Mouse (Mus musculus) embryonic facial prominence, embryonic 15.5 days (tissue): ENCODE measurements at regions not wholly inside any gene's neighbourhood (a gene's known extent, or its start where the extent isn't known, plus 50 kb on each side); places are given as distances from the start of the nearest gene placed in this dataset.

Experiments used
- ATAC-seq: fragments of 200-750 bp; cut with Nextera tagmentation; 2 replicates; pipeline ENCODE4 v1.8.0; 2017; ENCODE audit warnings: low read depth, moderate TSS enrichment; ENCODE audit not compliant: insufficient number of reproducible peaks, low FRiP score, low TSS enrichment
- H3K27ac ChIP-seq: fragments of 300-500 bp; sonication (generic); replicated peaks from 2 replicates; pipeline ENCODE4 v1.5.1; 2015; ENCODE audit warnings: mild to moderate bottlenecking, inconsistent platforms
- H3K27me3 ChIP-seq: fragments of 300-500 bp; sonication (generic); 2 replicates; pipeline ENCODE4 v1.6.1; 2015; ENCODE audit warnings: inconsistent platforms
- H3K36me3 ChIP-seq: fragments of 300-500 bp; sonication (generic); 2 replicates; pipeline ENCODE4 v1.6.1; 2015; ENCODE audit warnings: mild to moderate bottlenecking, inconsistent platforms
- H3K4me1 ChIP-seq: fragments of 300-500 bp; sonication (generic); 2 replicates; pipeline ENCODE4 v1.6.1; 2015; ENCODE audit warnings: inconsistent platforms
- H3K4me2 ChIP-seq: fragments of 300-500 bp; sonication (generic); replicated peaks from 2 replicates; pipeline ENCODE4 v1.6.1; 2015; ENCODE audit warnings: mild to moderate bottlenecking, inconsistent platforms
- H3K4me3 ChIP-seq: fragments of 300-500 bp; sonication (generic); replicated peaks from 2 replicates; pipeline ENCODE4 v1.5.1; 2015; ENCODE audit warnings: mild to moderate bottlenecking, inconsistent platforms
- H3K9ac ChIP-seq: fragments of 300-500 bp; sonication (generic); 2 replicates; pipeline ENCODE4 v1.6.1; 2015; ENCODE audit warnings: inconsistent platforms
- H3K9me3 ChIP-seq: fragments of 300-500 bp; sonication (generic); replicated peaks from 2 replicates; pipeline ENCODE4 v1.6.1; 2016; ENCODE audit warnings: inconsistent platforms
- WGBS: fragments of 180-500 bp; shearing (Covaris S2); methylation state at CpG from one replicate; pipeline ENCODE4 v1.1.7; 2015; 5-methylcytosine and 5-hydroxymethylcytosine counted together

- Histone ChIP-seq H3K27ac (no peak overlapping the region), H3K4me3 (no peak overlapping the region), H3K27me3 (no peaks in the 10 kb centered on the region), H3K9me3 (no peaks in the 10 kb centered on the region), H3K9ac (no peak overlapping the region), H3K36me3 (no peaks in the 10 kb centered on the region), H3K4me2 (no peak overlapping the region), H3K4me1 (no peaks in the 10 kb centered on the region)
- ATAC-seq: no peak
- WGBS: 88% methylated on average over 4 of the region's 4 CpGs
These were observed 612.8 kb upstream of the Slit2 start for GRCm38 (mm10) chr5:47370184-47370583.

- Histone ChIP-seq H3K4me1 (no peaks in the 10 kb centered on the region), H3K9ac (no peak overlapping the region), H3K4me2 (no peak overlapping the region), H3K36me3 (no peaks in the 10 kb centered on the region), H3K4me3 (no peak overlapping the region), H3K27ac (no peak overlapping the region), H3K27me3 (no peaks in the 10 kb centered on the region), H3K9me3 (no peaks in the 10 kb centered on the region)
- ATAC-seq: no peak
- 41% methylated on average over 1 of the region's 1 CpGs for whole genome bisulfite sequencing
These were observed 597.0 kb upstream of the Slit2 start for GRCm38 (mm10) chr5:47385930-47386329.

- WGBS: 85% methylated on average over 5 of the region's 5 CpGs
- Histone ChIP-seq H3K9ac (no peak overlapping the region), H3K36me3 (no peaks in the 10 kb centered on the region), H3K9me3 (no peaks in the 10 kb centered on the region), H3K4me1 (no peaks in the 10 kb centered on the region), H3K4me2 (no peak overlapping the region), H3K27ac (no peak overlapping the region), H3K4me3 (no peak overlapping the region), H3K27me3 (no peaks in the 10 kb centered on the region)
- ATAC-seq: no peak
These were observed 596.2 kb upstream of the Slit2 start for GRCm38 (mm10) chr5:47386750-47387149.

- Histone ChIP-seq H3K27me3 (no peaks in the 10 kb centered on the region), H3K27ac (no peak overlapping the region), H3K4me3 (no peak overlapping the region), H3K4me1 (no peaks in the 10 kb centered on the region), H3K4me2 (no peak overlapping the region), H3K9me3 (no peaks in the 10 kb centered on the region), H3K36me3 (no peaks in the 10 kb centered on the region), H3K9ac (no peak overlapping the region)
- WGBS: 66% methylated on average over 2 of the region's 2 CpGs
- ATAC-seq: no peak
These were observed 592.2 kb upstream of the Slit2 start for GRCm38 (mm10) chr5:47390735-47391134.

- H3K27ac ChIP-seq: no peak overlapping the region
- no peak overlapping the region for H3K9ac ChIP-seq
- no peak overlapping the region for H3K4me2 ChIP-seq
- H3K4me1 ChIP-seq: no peaks in the 10 kb centered on the region
- no peak for ATAC-seq
- 52% methylated on average over 9 of the region's 9 CpGs for WGBS
- no peaks in the 10 kb centered on the region for H3K36me3 ChIP-seq
- H3K4me3 ChIP-seq: no peak overlapping the region
- H3K9me3 ChIP-seq: no peaks in the 10 kb centered on the region
- H3K27me3 ChIP-seq: no peaks in the 10 kb centered on the region
These were observed 586.1 kb upstream of the Slit2 start for GRCm38 (mm10) chr5:47396874-47397273.

GRCm38 (mm10) chr5:47421916-47422315 is 561.0 kb upstream of the Slit2 start:
- no peaks in the 10 kb centered on the region for H3K4me1 ChIP-seq
- no peaks in the 10 kb centered on the region for H3K36me3 ChIP-seq
- no peaks in the 10 kb centered on the region for H3K27me3 ChIP-seq
- no peak overlapping the region for H3K4me3 ChIP-seq
- WGBS: 68% methylated on average over 2 of the region's 2 CpGs
- no peak for ATAC-seq
- no peak overlapping the region for H3K9ac ChIP-seq
- H3K9me3 ChIP-seq: no peaks in the 10 kb centered on the region
- no peak overlapping the region for H3K4me2 ChIP-seq
- no peak overlapping the region for H3K27ac ChIP-seq

GRCm38 (mm10) chr5:47426040-47426439 is 556.9 kb upstream of the Slit2 start:
- WGBS: 81% methylated on average over 4 of the region's 4 CpGs
- Histone ChIP-seq H3K9me3 (no peaks in the 10 kb centered on the region), H3K36me3 (no peaks in the 10 kb centered on the region), H3K4me2 (no peak overlapping the region), H3K4me1 (no peaks in the 10 kb centered on the region), H3K9ac (no peak overlapping the region), H3K27me3 (no peaks in the 10 kb centered on the region), H3K27ac (no peak overlapping the region), H3K4me3 (no peak overlapping the region)
- no peak for ATAC-seq

- Histone ChIP-seq H3K27me3 (no peaks in the 10 kb centered on the region), H3K9ac (no peak overlapping the region), H3K27ac (no peak overlapping the region), H3K4me2 (no peak overlapping the region), H3K9me3 (no peaks in the 10 kb centered on the region), H3K4me3 (no peak overlapping the region), H3K4me1 (no peaks in the 10 kb centered on the region), H3K36me3 (no peaks in the 10 kb centered on the region)
- 58% methylated on average over 6 of the region's 6 CpGs for WGBS
- ATAC-seq: no peak
These were observed 556.5 kb upstream of the Slit2 start for GRCm38 (mm10) chr5:47426467-47426866.

GRCm38 (mm10) chr5:47429217-47430172 is 553.4 kb upstream of the Slit2 start:
- Histone ChIP-seq H3K4me2 (no peak overlapping the region), H3K4me3 (no peak overlapping the region), H3K27me3 (no peaks in the 10 kb centered on the region), H3K36me3 (no peaks in the 10 kb centered on the region), H3K9ac (no peak overlapping the region), H3K4me1 (no peaks in the 10 kb centered on the region), H3K27ac (no peak overlapping the region), H3K9me3 (no peaks in the 10 kb centered on the region)
- 42% methylated on average over 10 of the region's 10 CpGs for WGBS
- ATAC-seq: no peak

- Histone ChIP-seq H3K36me3 (no peaks in the 10 kb centered on the region), H3K4me3 (no peak overlapping the region), H3K9me3 (no peaks in the 10 kb centered on the region), H3K4me1 (no peaks in the 10 kb centered on the region), H3K9ac (no peak overlapping the region), H3K27ac (no peak overlapping the region), H3K4me2 (no peak overlapping the region), H3K27me3 (no peaks in the 10 kb centered on the region)
- 29% methylated on average over 5 of the region's 5 CpGs for WGBS
- ATAC-seq: no peak
These were observed 551.2 kb upstream of the Slit2 start for GRCm38 (mm10) chr5:47431599-47432328.

- WGBS: 61% methylated on average over 3 of the region's 3 CpGs
- H3K4me2 ChIP-seq: no peak overlapping the region
- H3K9me3 ChIP-seq: no peaks in the 10 kb centered on the region
- no peak overlapping the region for H3K4me3 ChIP-seq
- no peak overlapping the region for H3K9ac ChIP-seq
- H3K36me3 ChIP-seq: no peaks in the 10 kb centered on the region
- no peaks in the 10 kb centered on the region for H3K27me3 ChIP-seq
- no peaks in the 10 kb centered on the region for H3K4me1 ChIP-seq
- no peak overlapping the region for H3K27ac ChIP-seq
- ATAC-seq: no peak
These were observed 546.5 kb upstream of the Slit2 start for GRCm38 (mm10) chr5:47436455-47436854.
